In genomic region chr2:134867381-134867780, GRCm38 (mm10) we compare ENCODE assay signal across 20 mouse cellular contexts.
"Had no signal": no experiment of that assay in that cellular context is flagged by ENCODE, and none has a peak within 500 bp of the region (broad histone marks: within the 10 kb centered on the region; RNA-seq: fewer than 3 reads in every experiment).

No protein-coding gene starts in this region.

- H3K27ac ChIP-seq: liver, embryonic 13.5 days; liver, embryonic 15.5 days; lung, embryonic 15.5 days; macrophage; midbrain, embryonic 10.5 days; midbrain, embryonic 12.5 days; midbrain, embryonic 15.5 days; neural tube, embryonic 13.5 days; neural tube, embryonic 15.5 days had no signal

- ATAC-seq: liver, postnatal 0 days; lung, postnatal 0 days; midbrain, embryonic 15.5 days had no signal

- H3K4me1 ChIP-seq: midbrain, embryonic 12.5 days had no signal

- DNase-seq: liver, embryonic 13.5 days; liver, postnatal 0 days; lung, adult 2 months; right cerebral cortex, adult 18-20 months; right cerebral cortex, postnatal 25 days; right cerebral cortex, postnatal 4 days; spleen, adult 18-20 months; thymus, adult 18-20 months; thymus, postnatal 14 days; thymus, postnatal 36 days had no signal

- H3K27me3 ChIP-seq: liver, embryonic 13.5 days; liver, embryonic 15.5 days; lung, embryonic 15.5 days; midbrain, embryonic 12.5 days; midbrain, embryonic 15.5 days; neural tube, embryonic 13.5 days; neural tube, embryonic 15.5 days had no signal

- H3K4me3 ChIP-seq: liver, embryonic 13.5 days; liver, embryonic 15.5 days; lung, embryonic 15.5 days; midbrain, embryonic 10.5 days; midbrain, embryonic 12.5 days; midbrain, embryonic 15.5 days; myocyte; neural tube, embryonic 13.5 days; neural tube, embryonic 15.5 days had no signal

- H3K4me2 ChIP-seq: liver, embryonic 13.5 days; liver, embryonic 15.5 days; lung, embryonic 15.5 days; midbrain, embryonic 12.5 days; midbrain, embryonic 15.5 days; neural tube, embryonic 13.5 days; neural tube, embryonic 15.5 days had no signal

- H3K9me3 ChIP-seq: liver, embryonic 13.5 days; liver, embryonic 15.5 days; lung, embryonic 15.5 days; midbrain, embryonic 10.5 days; midbrain, embryonic 12.5 days; midbrain, embryonic 15.5 days; neural tube, embryonic 13.5 days; neural tube, embryonic 15.5 days had no signal

- H3K36me3 ChIP-seq: liver, embryonic 13.5 days; liver, embryonic 15.5 days; lung, embryonic 15.5 days; midbrain, embryonic 10.5 days; midbrain, embryonic 12.5 days; midbrain, embryonic 15.5 days; neural tube, embryonic 13.5 days; neural tube, embryonic 15.5 days had no signal

- H3K9ac ChIP-seq: liver, embryonic 13.5 days; liver, embryonic 15.5 days; liver, postnatal 0 days; lung, embryonic 15.5 days; midbrain, embryonic 12.5 days; midbrain, embryonic 15.5 days; neural tube, embryonic 13.5 days; neural tube, embryonic 15.5 days had no signal
